Mouse (Mus musculus) midbrain, postnatal 0 days (tissue): ENCODE measurements around the gene Dupd1. TPM values are rescaled to one million over a fixed set of nuclear protein-coding genes. Genes with fewer than 3 reads are reported as not detected.
"Not testable (repeated sequence)": the region's sequence is repeated elsewhere in the genome, so short reads cannot be mapped to it uniquely, and the experiment has no call there.

Experiments used
- ATAC-seq: fragments of 200-750 bp; cut with Nextera tagmentation; 2 replicates; pipeline ENCODE4 v1.8.0; 2017; ENCODE audit warnings: moderate number of reproducible peaks, mild to moderate bottlenecking, moderate TSS enrichment, moderate library complexity; ENCODE audit not compliant: low FRiP score
- DNase-seq: peaks from one replicate; pipeline ENCODE4 v3.0.0-alpha.2; 2015; ENCODE audit warnings: low spot score
- H3K27ac ChIP-seq: fragments of 300-500 bp; sonication (generic); 2 replicates; pipeline ENCODE4 v1.5.1; 2014; ENCODE audit warnings: low read depth, mild to moderate bottlenecking, low read length, mixed read lengths
- H3K27me3 ChIP-seq: fragments of 300-500 bp; sonication (generic); 2 replicates; pipeline ENCODE4 v1.6.1; 2014; ENCODE audit warnings: low read length, control low read depth, mixed read lengths; ENCODE audit not compliant: insufficient read depth
- H3K36me3 ChIP-seq: fragments of 300-500 bp; sonication (generic); 2 replicates; pipeline ENCODE4 v1.6.1; 2014; ENCODE audit warnings: low read length, control low read depth, mixed read lengths; ENCODE audit not compliant: insufficient read depth
- H3K4me1 ChIP-seq: fragments of 300-500 bp; sonication (generic); 2 replicates; pipeline ENCODE4 v1.6.1; 2014; ENCODE audit warnings: mild to moderate bottlenecking, control low read depth, antibody characterized with exemption, low read length, mixed read lengths; ENCODE audit not compliant: insufficient read depth
- H3K4me2 ChIP-seq: fragments of 300-500 bp; sonication (generic); 2 replicates; pipeline ENCODE4 v1.6.1; 2014; ENCODE audit warnings: low read depth, mild to moderate bottlenecking, low read length, mixed read lengths; ENCODE audit not compliant: poor library complexity, severe bottlenecking
- H3K4me3 ChIP-seq: fragments of 300-500 bp; sonication (generic); 2 replicates; pipeline ENCODE4 v1.5.1; 2014; ENCODE audit warnings: low read depth, mild to moderate bottlenecking, low read length, moderate library complexity
- H3K9ac ChIP-seq: fragments of 300-500 bp; sonication (generic); replicated peaks from 2 replicates; pipeline ENCODE4 v1.6.1; 2014; ENCODE audit warnings: mild to moderate bottlenecking, low read length, moderate library complexity, mixed read lengths; ENCODE audit not compliant: poor library complexity, severe bottlenecking
- H3K9me3 ChIP-seq: fragments of 300-500 bp; sonication (generic); 2 replicates; pipeline ENCODE4 v1.6.1; 2016; ENCODE audit warnings: low read length, control low read depth
- CTCF ChIP-seq: IDR thresholded peaks from 2 replicates; pipeline ENCODE4 v1.5.1; 2016; ENCODE audit warnings: antibody characterized with exemption, mild to moderate bottlenecking
- WGBS: fragments of 180-500 bp; shearing (Covaris S2); extraction: QIAGEN DNeasy Blood & Tissue Kit; methylation state at CpG from one replicate; pipeline ENCODE4 v1.1.7; 2014; 5-methylcytosine and 5-hydroxymethylcytosine counted together
- polyA plus RNA-seq: library from polyadenylated mRNA; unstranded; fragments of >200 nt; fragmentation: Nextera tagmentation; extraction: Ambion mirVana; gene quantifications from 2 replicates; pipeline ENCODE4 v1.2.1, GENCODE M21; 2015
- total RNA-seq: library from RNA; depleted of rRNA; stranded (reverse); fragments of >200 nt; gene quantifications from 2 replicates; pipeline ENCODE4 v1.2.3, GENCODE M21; 2014

Dupd1 gene
- total and polyA plus RNA-seq, 2 experiments from 2014 or later: 0.41 to 1.4 TPM

- 85% methylated on average over 2 of the region's 2 CpGs for WGBS
- H3K4me2 ChIP-seq: no peak overlapping the region
Observed at GRCm38 (mm10) chr14:21676223-21676622, 38.2 kb downstream of the Dupd1 start.

DNA sequence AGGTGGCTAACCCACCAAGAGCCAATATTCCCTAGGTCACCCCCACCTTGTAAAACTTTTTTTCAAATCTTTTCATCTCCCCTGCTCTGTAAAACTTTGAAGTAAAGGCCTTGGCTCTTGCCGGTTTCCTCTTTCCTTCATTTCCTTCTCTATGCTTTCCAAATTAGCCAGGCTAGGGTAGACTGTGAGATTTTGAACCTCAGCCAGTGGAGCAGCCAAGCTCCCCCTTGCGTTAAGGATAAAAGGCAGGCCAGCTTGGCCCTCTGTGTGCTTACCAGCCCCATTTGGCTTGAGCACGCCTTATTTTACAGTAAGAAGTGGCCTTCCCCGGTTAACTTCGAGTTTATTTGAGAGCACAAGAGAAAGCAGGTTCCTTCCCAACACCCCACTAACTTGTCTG is 39.9 kb downstream of the Dupd1 start:
- ATAC-seq: no peak
- H3K4me3 ChIP-seq: no peak overlapping the region
- peaks cover 8% of the 10 kb centered on the region; the same call in 1 of the 2 replicates for H3K36me3 ChIP-seq
- H3K27me3 ChIP-seq: no peaks in the 10 kb centered on the region
- H3K9me3 ChIP-seq: no peaks in the 10 kb centered on the region
- peak; percentile 53 for DNase-seq
- no peak overlapping the region for H3K9ac ChIP-seq
- no peaks in the 10 kb centered on the region for H3K4me1 ChIP-seq
- H3K4me2 ChIP-seq: no peak overlapping the region
- TF ChIP-seq CTCF: peak; percentile 32
- H3K27ac ChIP-seq: no peak overlapping the region
- 68% methylated on average over 5 of the region's 5 CpGs for WGBS

More at GRCm38 (mm10) chr14:21676223-21676622, 38.2 kb downstream of the Dupd1 start:
- Histone ChIP-seq H3K27me3 (no peaks in the 10 kb centered on the region), H3K9me3 (no peaks in the 10 kb centered on the region), H3K4me3 (no peak overlapping the region), H3K9ac (no peak overlapping the region), H3K27ac (no peak overlapping the region), H3K4me1 (no peaks in the 10 kb centered on the region), H3K36me3 (no peaks in the 10 kb centered on the region)
- no peak for ATAC-seq
- no peak for DNase-seq
- no peak for TF ChIP-seq CTCF

DNA sequence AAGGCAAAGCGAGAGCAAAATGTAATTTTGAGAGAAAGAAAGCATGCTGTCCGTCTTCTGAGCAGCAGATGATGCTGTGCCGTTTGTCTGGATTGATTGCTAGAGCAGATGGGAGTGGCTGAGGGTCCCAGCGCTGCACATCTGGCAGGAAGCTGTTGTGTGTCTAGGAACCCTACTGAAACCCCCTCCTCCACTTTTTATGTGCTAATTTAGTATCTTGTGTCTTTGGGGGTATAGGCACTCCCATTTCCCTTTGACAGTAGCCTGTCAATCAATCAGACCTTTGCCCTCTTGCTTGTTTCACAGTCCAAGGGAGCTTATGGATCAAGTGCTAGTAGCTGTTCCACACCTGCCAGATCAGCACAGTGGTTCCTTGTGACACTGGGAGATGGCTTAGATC is 41.3 kb downstream of the Dupd1 start:
- 59% methylated on average over 4 of the region's 4 CpGs for WGBS
- H3K4me1 ChIP-seq: no peaks in the 10 kb centered on the region
- no peak for ATAC-seq

GRCm38 (mm10) chr14:21670422-21671006 is 43.9 kb downstream of the Dupd1 start:
- peaks cover 20% of the 10 kb centered on the region for H3K36me3 ChIP-seq
- H3K4me3 ChIP-seq, H3K27me3 ChIP-seq, H3K27ac ChIP-seq, H3K9ac ChIP-seq, H3K4me1 ChIP-seq, H3K4me2 ChIP-seq, ATAC-seq, DNase-seq, H3K9me3 ChIP-seq: not testable (repeated sequence)
- 89% methylated on average over 15 of the region's 15 CpGs for WGBS

More for the DNA sequence above, 41.3 kb downstream of the Dupd1 start:
- H3K36me3 ChIP-seq: peaks cover 17% of the 10 kb centered on the region
- no peak overlapping the region for H3K9ac ChIP-seq
- H3K27me3 ChIP-seq: no peaks in the 10 kb centered on the region
- no peaks in the 10 kb centered on the region for H3K9me3 ChIP-seq
- H3K27ac ChIP-seq: no peak overlapping the region
- no peak for DNase-seq
- TF ChIP-seq CTCF: no peak
- H3K4me3 ChIP-seq: no peak overlapping the region
- no peak overlapping the region for H3K4me2 ChIP-seq

- no peak for TF ChIP-seq CTCF
- Histone ChIP-seq H3K27me3 (no peaks in the 10 kb centered on the region), H3K4me3 (no peak overlapping the region), H3K9me3 (no peaks in the 10 kb centered on the region), H3K4me2 (no peak overlapping the region), H3K4me1 (no peaks in the 10 kb centered on the region), H3K9ac (no peak overlapping the region), H3K36me3 (peaks cover 26% of the 10 kb centered on the region), H3K27ac (no peak overlapping the region)
- ATAC-seq: peak; percentile 47; the same call in 1 of the 2 replicates
- 87% methylated on average over 11 of the region's 11 CpGs for WGBS
- peak; percentile 52 for DNase-seq
Observed at GRCm38 (mm10) chr14:21669633-21670421, 44.5 kb downstream of the Dupd1 start.

DNA sequence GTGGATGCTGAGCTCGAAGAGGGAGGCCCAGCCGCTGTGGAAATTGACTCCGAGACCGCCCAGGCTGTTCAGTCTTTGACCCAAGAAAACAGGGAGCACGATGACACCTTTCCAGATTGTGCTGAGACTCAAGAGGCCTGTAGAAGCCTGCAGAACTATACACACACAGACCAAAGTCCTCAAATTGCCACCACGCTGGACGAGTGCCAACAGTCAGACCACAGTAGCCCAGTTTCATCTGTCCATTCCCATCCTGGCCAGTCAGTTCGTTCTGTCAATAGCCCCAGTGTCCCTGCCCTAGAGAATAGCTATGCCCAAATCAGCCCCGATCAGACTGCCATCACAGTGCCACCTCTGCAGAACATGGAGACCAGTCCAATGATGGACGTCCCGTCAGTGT is 45.2 kb downstream of the Dupd1 start:
- Histone ChIP-seq H3K4me1 (no peaks in the 10 kb centered on the region), H3K36me3 (peaks cover 29% of the 10 kb centered on the region), H3K27ac (no peak overlapping the region), H3K27me3 (no peaks in the 10 kb centered on the region), H3K9ac (no peak overlapping the region), H3K4me2 (no peak overlapping the region), H3K4me3 (no peak overlapping the region), H3K9me3 (no peaks in the 10 kb centered on the region)
- TF ChIP-seq CTCF: no peak
- 97% methylated on average over 11 of the region's 11 CpGs for WGBS
- DNase-seq (no peak), ATAC-seq (no peak)
